Mouse (Mus musculus) splenic B cell, adult 2 months (primary cell): ENCODE data around the gene Sult2b1.

Experiments
- DNase-seq: peaks from one replicate; pipeline ENCODE4 v3.0.0-alpha.2; 2011; ENCODE audit warnings: low read depth, low spot score
- H3K27me3 ChIP-seq: 2 replicates; pipeline ENCODE4 v1.6.1; 2012; ENCODE audit warnings: mild to moderate bottlenecking, low read length, moderate library complexity, mixed read lengths; ENCODE audit not compliant: control insufficient read depth, poor library complexity, insufficient read depth, severe bottlenecking
- H3K36me3 ChIP-seq: 2 replicates; pipeline ENCODE4 v1.6.1; 2012; ENCODE audit warnings: mild to moderate bottlenecking, low read length, moderate library complexity, mixed read lengths; ENCODE audit not compliant: control insufficient read depth, poor library complexity, insufficient read depth, severe bottlenecking

Gene Sult2b1

GRCm38 (mm10) chr7:45681046-45681736, 103.3 kb downstream of the Sult2b1 start:
- no peaks in the 10 kb centered on the region for H3K27me3 ChIP-seq
- no peaks in the 10 kb centered on the region for H3K36me3 ChIP-seq
- DNase-seq: peak; percentile 72
